Mouse (Mus musculus): ENCODE measurements around the gene Rerg. TPM values are rescaled to one million over a fixed set of nuclear protein-coding genes. Genes with fewer than 3 reads are reported as not detected.

Rerg gene
- 1.5 and 4.3 TPM in 2 replicates for polyA plus RNA-seq (2012; rRNA removed; ENCODE audit: low replicate concordance)

GRCm38 (mm10) chr6:137170226-137170625, at the start of gene Rerg:
Gene Rerg (minus strand): TSS chr6:137170497.

Other genes starting within 250 kb of the Rerg start
- gene Erp27, start 248.3 kb downstream of the Rerg start, polyA plus RNA-seq (2012; rRNA removed; ENCODE audit: low replicate concordance): 0.29 and 0.53 TPM in 2 replicates
- 0.01 TPM in 1 of 2 replicates, not detected in the other for gene Pde6h, start 246.7 kb downstream of the Rerg start, polyA plus RNA-seq (2012; rRNA removed; ENCODE audit: low replicate concordance)
- 207 and 281 TPM in 2 replicates for gene Arhgdib, start 228.6 kb downstream of the Rerg start, polyA plus RNA-seq (2012; rRNA removed; ENCODE audit: low replicate concordance)
- 6.5 and 9.6 TPM in 2 replicates for gene Ptpro, start 81.8 kb upstream of the Rerg start, polyA plus RNA-seq (2012; rRNA removed; ENCODE audit: low replicate concordance)

Measured in mammary gland, adult 2 months (tissue).